Mouse (Mus musculus): ENCODE measurements at regions not wholly inside any gene's neighbourhood (a gene's known extent, or its start where the extent isn't known, plus 50 kb on each side); places are given as distances from the start of the nearest gene placed in this dataset.

- Histone ChIP-seq H3K36me3 (ENCODE audit: control insufficient read depth, insufficient read depth, low read length) (no peaks in the 10 kb centered on the region), H3K4me2 (ENCODE audit: low read depth) (no peak overlapping the region), H3K4me1 (ENCODE audit: control insufficient read depth, insufficient read depth, low read length) (no peaks in the 10 kb centered on the region), H3K27ac (ENCODE audit: low read depth, low read length) (no peak overlapping the region), H3K27me3 (ENCODE audit: control insufficient read depth, insufficient read depth, low read length) (no peaks in the 10 kb centered on the region), H3K9me3 (ENCODE audit: control insufficient read depth, low read length) (no peaks in the 10 kb centered on the region), H3K4me3 (ENCODE audit: low read depth, low read length) (no peak overlapping the region), H3K9ac (ENCODE audit: low read length) (no peak overlapping the region)
- DNase-seq (ENCODE audit: low spot score) (no peak), ATAC-seq (ENCODE audit: insufficient read depth, low FRiP score, low TSS enrichment) (no peak)
These were observed 1687.1 kb downstream of the Efnb2 start for GRCm38 (mm10) chr8:6973961-6974360.

GRCm38 (mm10) chr8:6963006-6963799, 1697.8 kb downstream of the Efnb2 start:
- ATAC-seq (ENCODE audit: insufficient read depth, low FRiP score, low TSS enrichment) (no peak), DNase-seq (ENCODE audit: low spot score) (no peak)
- no peaks in the 10 kb centered on the region for H3K9me3 ChIP-seq (ENCODE audit: control insufficient read depth, low read length)
- H3K36me3 ChIP-seq (ENCODE audit: control insufficient read depth, insufficient read depth, low read length) = no peaks in the 10 kb centered on the region
- no peak overlapping the region for H3K4me3 ChIP-seq (ENCODE audit: low read depth, low read length)
- no peaks in the 10 kb centered on the region for H3K27me3 ChIP-seq (ENCODE audit: control insufficient read depth, insufficient read depth, low read length)
- H3K27ac ChIP-seq (ENCODE audit: low read depth, low read length) = no peak overlapping the region
- no peak overlapping the region for H3K4me2 ChIP-seq (ENCODE audit: low read depth)
- no peaks in the 10 kb centered on the region for H3K4me1 ChIP-seq (ENCODE audit: control insufficient read depth, insufficient read depth, low read length)
- H3K9ac ChIP-seq (ENCODE audit: low read length) = no peak overlapping the region
- WGBS = 71% methylated on average over 4 of the region's 4 CpGs

- no peaks in the 10 kb centered on the region for H3K4me1 ChIP-seq (ENCODE audit: control insufficient read depth, insufficient read depth, low read length)
- H3K9ac ChIP-seq (ENCODE audit: low read length) = no peak overlapping the region
- 92% methylated on average over 5 of the region's 5 CpGs for WGBS
- no peak overlapping the region for H3K27ac ChIP-seq (ENCODE audit: low read depth, low read length)
- H3K4me2 ChIP-seq (ENCODE audit: low read depth) = no peak overlapping the region
- no peak for ATAC-seq (ENCODE audit: insufficient read depth, low FRiP score, low TSS enrichment)
- H3K4me3 ChIP-seq (ENCODE audit: low read depth, low read length) = no peak overlapping the region
- H3K36me3 ChIP-seq (ENCODE audit: control insufficient read depth, insufficient read depth, low read length) = no peaks in the 10 kb centered on the region
- no peaks in the 10 kb centered on the region for H3K9me3 ChIP-seq (ENCODE audit: control insufficient read depth, low read length)
- no peaks in the 10 kb centered on the region for H3K27me3 ChIP-seq (ENCODE audit: control insufficient read depth, insufficient read depth, low read length)
- no peak for DNase-seq (ENCODE audit: low spot score)
These were observed 1703.0 kb downstream of the Efnb2 start for GRCm38 (mm10) chr8:6958086-6958485.

GRCm38 (mm10) chr8:6954251-6954650, 1706.8 kb downstream of the Efnb2 start:
- Histone ChIP-seq H3K4me1 (ENCODE audit: control insufficient read depth, insufficient read depth, low read length) (no peaks in the 10 kb centered on the region), H3K4me3 (ENCODE audit: low read depth, low read length) (no peak overlapping the region), H3K36me3 (ENCODE audit: control insufficient read depth, insufficient read depth, low read length) (no peaks in the 10 kb centered on the region), H3K9ac (ENCODE audit: low read length) (no peak overlapping the region), H3K4me2 (ENCODE audit: low read depth) (no peak overlapping the region), H3K9me3 (ENCODE audit: control insufficient read depth, low read length) (no peaks in the 10 kb centered on the region), H3K27ac (ENCODE audit: low read depth, low read length) (no peak overlapping the region), H3K27me3 (ENCODE audit: control insufficient read depth, insufficient read depth, low read length) (no peaks in the 10 kb centered on the region)
- 70% methylated on average over 7 of the region's 7 CpGs for WGBS
- ATAC-seq (ENCODE audit: insufficient read depth, low FRiP score, low TSS enrichment) (no peak), DNase-seq (ENCODE audit: low spot score) (no peak)

GRCm38 (mm10) chr8:6922467-6922866, 1738.6 kb downstream of the Efnb2 start:
- ATAC-seq (ENCODE audit: insufficient read depth, low FRiP score, low TSS enrichment) = no peak
- 81% methylated on average over 1 of the region's 1 CpGs for WGBS
- no peaks in the 10 kb centered on the region for H3K9me3 ChIP-seq (ENCODE audit: control insufficient read depth, low read length)
- H3K27ac ChIP-seq (ENCODE audit: low read depth, low read length) = no peak overlapping the region
- no peak overlapping the region for H3K9ac ChIP-seq (ENCODE audit: low read length)
- no peaks in the 10 kb centered on the region for H3K36me3 ChIP-seq (ENCODE audit: control insufficient read depth, insufficient read depth, low read length)
- H3K4me3 ChIP-seq (ENCODE audit: low read depth, low read length) = no peak overlapping the region
- no peaks in the 10 kb centered on the region for H3K27me3 ChIP-seq (ENCODE audit: control insufficient read depth, insufficient read depth, low read length)
- no peak for DNase-seq (ENCODE audit: low spot score)
- no peaks in the 10 kb centered on the region for H3K4me1 ChIP-seq (ENCODE audit: control insufficient read depth, insufficient read depth, low read length)
- H3K4me2 ChIP-seq (ENCODE audit: low read depth) = no peak overlapping the region

GRCm38 (mm10) chr8:6907682-6908081, 1753.4 kb downstream of the Efnb2 start:
- Histone ChIP-seq H3K4me2 (ENCODE audit: low read depth) (no peak overlapping the region), H3K36me3 (ENCODE audit: control insufficient read depth, insufficient read depth, low read length) (no peaks in the 10 kb centered on the region), H3K4me3 (ENCODE audit: low read depth, low read length) (no peak overlapping the region), H3K4me1 (ENCODE audit: control insufficient read depth, insufficient read depth, low read length) (no peaks in the 10 kb centered on the region), H3K9me3 (ENCODE audit: control insufficient read depth, low read length) (no peaks in the 10 kb centered on the region), H3K27me3 (ENCODE audit: control insufficient read depth, insufficient read depth, low read length) (no peaks in the 10 kb centered on the region), H3K9ac (ENCODE audit: low read length) (no peak overlapping the region), H3K27ac (ENCODE audit: low read depth, low read length) (no peak overlapping the region)
- DNase-seq (ENCODE audit: low spot score) = no peak
- no peak for ATAC-seq (ENCODE audit: insufficient read depth, low FRiP score, low TSS enrichment)
- 72% methylated on average over 3 of the region's 3 CpGs for WGBS

GRCm38 (mm10) chr8:6891456-6891855, 1769.6 kb downstream of the Efnb2 start:
- Histone ChIP-seq H3K4me2 (ENCODE audit: low read depth) (no peak overlapping the region), H3K27ac (ENCODE audit: low read depth, low read length) (no peak overlapping the region), H3K9ac (ENCODE audit: low read length) (no peak overlapping the region), H3K4me1 (ENCODE audit: control insufficient read depth, insufficient read depth, low read length) (no peaks in the 10 kb centered on the region), H3K9me3 (ENCODE audit: control insufficient read depth, low read length) (no peaks in the 10 kb centered on the region), H3K4me3 (ENCODE audit: low read depth, low read length) (no peak overlapping the region), H3K27me3 (ENCODE audit: control insufficient read depth, insufficient read depth, low read length) (no peaks in the 10 kb centered on the region), H3K36me3 (ENCODE audit: control insufficient read depth, insufficient read depth, low read length) (no peaks in the 10 kb centered on the region)
- DNase-seq (ENCODE audit: low spot score) = no peak
- 93% methylated on average over 1 of the region's 1 CpGs for WGBS
- ATAC-seq (ENCODE audit: insufficient read depth, low FRiP score, low TSS enrichment) = no peak

GRCm38 (mm10) chr8:6886779-6887402, 1774.2 kb downstream of the Efnb2 start:
- Histone ChIP-seq H3K4me1 (ENCODE audit: control insufficient read depth, insufficient read depth, low read length) (no peaks in the 10 kb centered on the region), H3K9ac (ENCODE audit: low read length) (no peak overlapping the region), H3K36me3 (ENCODE audit: control insufficient read depth, insufficient read depth, low read length) (no peaks in the 10 kb centered on the region), H3K4me3 (ENCODE audit: low read depth, low read length) (no peak overlapping the region), H3K27ac (ENCODE audit: low read depth, low read length) (no peak overlapping the region), H3K9me3 (ENCODE audit: control insufficient read depth, low read length) (no peaks in the 10 kb centered on the region), H3K4me2 (ENCODE audit: low read depth) (no peak overlapping the region), H3K27me3 (ENCODE audit: control insufficient read depth, insufficient read depth, low read length) (no peaks in the 10 kb centered on the region)
- 91% methylated on average over 5 of the region's 5 CpGs for WGBS
- DNase-seq (ENCODE audit: low spot score) (no peak), ATAC-seq (ENCODE audit: insufficient read depth, low FRiP score, low TSS enrichment) (no peak)

GRCm38 (mm10) chr8:6884828-6885227, 1776.2 kb downstream of the Efnb2 start:
- Histone ChIP-seq H3K9me3 (ENCODE audit: control insufficient read depth, low read length) (no peaks in the 10 kb centered on the region), H3K4me2 (ENCODE audit: low read depth) (no peak overlapping the region), H3K36me3 (ENCODE audit: control insufficient read depth, insufficient read depth, low read length) (no peaks in the 10 kb centered on the region), H3K4me3 (ENCODE audit: low read depth, low read length) (no peak overlapping the region), H3K4me1 (ENCODE audit: control insufficient read depth, insufficient read depth, low read length) (no peaks in the 10 kb centered on the region), H3K9ac (ENCODE audit: low read length) (no peak overlapping the region), H3K27ac (ENCODE audit: low read depth, low read length) (no peak overlapping the region), H3K27me3 (ENCODE audit: control insufficient read depth, insufficient read depth, low read length) (no peaks in the 10 kb centered on the region)
- DNase-seq (ENCODE audit: low spot score) (no peak), ATAC-seq (ENCODE audit: insufficient read depth, low FRiP score, low TSS enrichment) (no peak)
